Mouse (Mus musculus): ENCODE results near the gene Prickle2. TPM values are rescaled to one million over a fixed set of nuclear protein-coding genes. Genes with fewer than 3 reads are reported as not detected.

Prickle2 gene
- total RNA-seq, 2 experiments from 2014 or later = 10.8 to 11.4 TPM

- DNase-seq = peak; percentile 88
These were observed 40.4 kb downstream of the Prickle2 start for GRCm38 (mm10) chr6:92665530-92665989.

- no peak for DNase-seq
These were observed 42.1 kb downstream of the Prickle2 start for GRCm38 (mm10) chr6:92663885-92664284.

- no peak for DNase-seq
These were observed 42.5 kb downstream of the Prickle2 start for GRCm38 (mm10) chr6:92663433-92663832.

GRCm38 (mm10) chr6:92649063-92649462 is 56.9 kb downstream of the Prickle2 start:
- DNase-seq = no peak

GRCm38 (mm10) chr6:92648571-92648970 is 57.4 kb downstream of the Prickle2 start:
- DNase-seq = no peak

GRCm38 (mm10) chr6:92642929-92643328 is 63.0 kb downstream of the Prickle2 start:
- DNase-seq = no peak

- no peak for DNase-seq
These were observed 64.0 kb downstream of the Prickle2 start for GRCm38 (mm10) chr6:92641956-92642355.

GRCm38 (mm10) chr6:92640896-92641295 is 65.1 kb downstream of the Prickle2 start:
- DNase-seq = no peak

GRCm38 (mm10) chr6:92636431-92636830 is 69.5 kb downstream of the Prickle2 start:
- no peak for DNase-seq

- no peak for DNase-seq
These were observed 71.0 kb downstream of the Prickle2 start for GRCm38 (mm10) chr6:92634876-92635468.

- DNase-seq = no peak
These were observed 75.0 kb downstream of the Prickle2 start for GRCm38 (mm10) chr6:92630991-92631390.

GRCm38 (mm10) chr6:92627711-92628110 is 78.2 kb downstream of the Prickle2 start:
- DNase-seq = no peak

- DNase-seq = no peak
These were observed 78.8 kb downstream of the Prickle2 start for GRCm38 (mm10) chr6:92627048-92627617.

- peak; percentile 38 for DNase-seq
These were observed 80.0 kb downstream of the Prickle2 start for GRCm38 (mm10) chr6:92625923-92626322.

- peak; percentile 35 for DNase-seq
These were observed 81.6 kb downstream of the Prickle2 start for GRCm38 (mm10) chr6:92624306-92624705.

- no peak for DNase-seq
These were observed 88.8 kb downstream of the Prickle2 start for GRCm38 (mm10) chr6:92617183-92617582.

- peak; percentile 35 for DNase-seq
These were observed 91.2 kb downstream of the Prickle2 start for GRCm38 (mm10) chr6:92614771-92615170.

GRCm38 (mm10) chr6:92612151-92612769 is 93.7 kb downstream of the Prickle2 start:
- DNase-seq = no peak

GRCm38 (mm10) chr6:92609682-92610235 is 96.2 kb downstream of the Prickle2 start:
- peak; percentile 33 for DNase-seq

GRCm38 (mm10) chr6:92609078-92609477 is 96.9 kb downstream of the Prickle2 start:
- DNase-seq = no peak

GRCm38 (mm10) chr6:92605156-92605555 is 100.8 kb downstream of the Prickle2 start:
- no peak for DNase-seq

- DNase-seq = no peak
These were observed 109.6 kb downstream of the Prickle2 start for GRCm38 (mm10) chr6:92596340-92596739.

GRCm38 (mm10) chr6:92589381-92590065 is 116.4 kb downstream of the Prickle2 start:
- DNase-seq = no peak

Measured in heart, postnatal 4 days (tissue).